Mouse (Mus musculus): Measurements from ENCODE around the gene Hamp2.
"Not testable (repeated sequence)": the region's sequence is repeated elsewhere in the genome, so short reads cannot be mapped to it uniquely, and the experiment has no call there.

Gene Hamp2

GRCm38 (mm10) chr7:30924581-30924980, at the start of gene Hamp2:
Gene Hamp2 (minus strand): TSS chr7:30924681.
- DNase-seq: not testable (repeated sequence)

DNA sequence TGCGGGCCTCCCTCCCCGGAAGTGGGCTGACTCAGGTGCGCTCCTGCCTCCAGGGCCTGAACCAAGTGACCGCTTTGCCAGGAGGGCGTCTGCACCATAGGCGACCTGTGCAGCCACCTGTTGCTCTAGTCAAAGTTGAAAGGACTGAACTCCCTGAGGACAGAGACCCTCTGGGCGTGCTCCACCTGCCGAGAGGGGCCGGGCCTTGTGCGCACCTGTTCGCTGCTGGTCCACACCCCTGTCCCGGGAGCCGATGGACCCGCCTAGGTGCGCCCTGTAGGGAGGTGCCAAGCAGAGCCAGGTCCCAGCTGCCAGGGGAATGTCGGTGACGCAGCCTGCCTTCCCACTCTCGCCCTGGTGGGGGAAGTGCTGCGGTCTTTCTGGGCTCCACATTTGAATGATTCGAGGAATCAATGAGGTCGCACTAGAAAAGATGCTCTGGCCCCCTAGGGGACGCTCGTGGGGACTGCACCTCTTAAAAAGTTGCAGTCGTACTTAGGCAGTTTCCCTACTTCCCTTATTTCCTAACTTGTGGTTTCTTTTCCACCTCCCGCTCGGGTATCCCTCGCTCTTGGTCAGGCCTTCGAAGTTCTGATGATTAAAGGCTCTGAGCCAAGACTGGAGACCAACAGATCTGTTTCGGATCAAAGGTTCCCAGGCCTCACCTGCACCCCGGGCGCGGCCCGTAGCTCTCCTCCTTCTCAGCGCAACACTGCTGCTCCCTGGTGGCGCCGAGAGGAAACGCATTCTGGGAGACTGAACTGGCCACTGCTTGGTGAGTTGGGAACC, 49.2 kb upstream of the Hamp2 start, which contains the start of gene Fam187b:
Gene Fam187b, plus strand, starts transcription at position 290 of the 789 bp plus-strand sequence.
- peak; percentile 93 to 95 for DNase-seq

GRCm38 (mm10) chr7:30973251-30973500, 48.7 kb upstream of the Hamp2 start, which contains the start of gene Lsr:
Gene Lsr (minus strand): TSS chr7:30973464.
- peak in 1 of 2 experiments; percentile 79 for DNase-seq

DNA sequence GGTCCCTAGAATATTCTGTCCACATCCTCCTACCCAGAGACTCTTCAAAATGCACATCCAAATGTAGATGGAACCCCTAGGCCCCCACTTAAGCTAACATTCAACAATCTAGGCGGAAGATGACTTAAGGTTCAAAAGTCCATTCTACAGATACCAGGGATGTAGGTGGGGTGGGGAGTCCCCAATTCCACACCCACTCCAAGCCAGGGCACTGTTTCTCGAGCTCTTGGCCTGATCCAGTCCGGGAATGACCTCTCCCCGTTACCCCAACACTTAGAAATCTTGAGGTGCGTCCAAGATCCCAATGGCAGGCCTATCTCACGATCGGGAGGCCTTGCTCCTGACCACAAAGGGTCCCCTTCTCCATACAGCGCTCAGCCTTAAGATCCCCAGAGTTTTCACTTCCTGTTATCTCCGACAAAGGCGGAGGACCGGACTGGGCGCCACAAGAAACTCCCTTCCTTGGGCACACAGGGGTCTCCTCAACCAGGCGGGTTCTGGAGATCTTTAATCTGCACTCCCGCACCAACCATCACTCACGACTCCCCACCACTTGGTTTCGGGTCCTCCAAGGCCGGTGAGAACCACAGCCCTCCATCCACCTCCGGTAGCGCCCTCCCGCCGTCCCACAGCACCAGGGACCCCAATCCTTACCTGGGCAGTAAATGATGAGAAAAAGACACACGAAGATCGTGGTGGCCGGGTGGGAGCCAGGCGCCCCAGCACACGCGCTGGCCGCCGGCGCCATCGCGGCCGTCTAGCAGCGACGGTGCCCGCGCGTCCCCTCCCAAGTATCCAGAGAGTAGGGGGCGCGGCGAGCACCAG, 48.2 kb upstream of the Hamp2 start:
- DNase-seq: no peak

DNA sequence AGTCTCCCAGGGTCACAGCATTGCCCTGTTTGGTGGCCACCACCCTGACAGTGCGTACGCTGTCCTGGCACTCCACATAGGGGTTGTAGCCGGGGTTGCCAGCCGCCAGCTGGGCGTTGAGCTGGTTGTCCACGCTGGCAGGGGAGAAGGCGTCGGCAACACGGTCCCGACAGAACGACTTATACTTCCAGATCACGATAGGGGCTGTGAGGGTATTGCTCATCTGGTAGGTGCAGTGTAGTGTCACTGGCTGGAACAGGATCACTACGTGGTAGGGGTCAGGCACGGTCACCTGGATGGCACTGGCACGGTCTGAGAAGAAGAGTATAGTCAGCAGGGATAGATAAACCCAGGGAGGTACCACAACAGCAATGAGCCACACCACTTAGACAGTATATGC, 47.4 kb upstream of the Hamp2 start:
- DNase-seq: no peak

GRCm38 (mm10) chr7:30969174-30969573, 44.7 kb upstream of the Hamp2 start:
- DNase-seq: no peak

GRCm38 (mm10) chr7:30968611-30969010, 44.1 kb upstream of the Hamp2 start:
- no peak for DNase-seq

- no peak for DNase-seq
Measured at GRCm38 (mm10) chr7:30966657-30967056, 42.2 kb upstream of the Hamp2 start.

- DNase-seq: no peak
Measured at GRCm38 (mm10) chr7:30965677-30966076, 41.2 kb upstream of the Hamp2 start.

- no peak for DNase-seq
Measured at GRCm38 (mm10) chr7:30964366-30964765, 39.9 kb upstream of the Hamp2 start.

- DNase-seq: no peak
Measured at GRCm38 (mm10) chr7:30962862-30963261, 38.4 kb upstream of the Hamp2 start.

DNA sequence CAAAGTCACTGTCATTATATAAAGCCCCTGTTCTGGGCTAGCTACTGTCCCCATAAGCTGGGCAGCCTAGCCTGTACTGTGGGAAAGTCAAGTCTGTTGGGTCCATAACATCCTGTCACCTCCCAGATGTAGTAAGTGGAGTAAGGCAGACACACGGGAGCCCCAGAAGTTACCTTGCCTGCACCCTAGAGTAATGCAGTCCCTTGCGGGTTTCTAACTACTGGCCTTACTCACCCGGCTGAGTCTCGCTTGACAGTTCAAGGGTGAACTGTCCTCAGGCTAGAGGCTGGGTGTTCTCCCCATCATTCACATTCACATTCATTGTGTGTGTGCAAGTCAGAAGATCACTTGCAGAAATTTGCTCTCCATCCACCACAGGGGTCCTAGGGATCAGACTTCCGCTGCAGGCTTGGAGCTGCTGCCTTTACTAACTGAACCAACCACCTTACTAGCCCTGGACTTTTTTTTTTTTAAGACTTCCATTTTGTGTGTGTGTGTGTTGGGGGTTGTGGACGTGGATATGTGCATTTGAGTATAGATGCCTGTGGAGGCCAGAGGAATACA, 35.4 kb upstream of the Hamp2 start:
- DNase-seq: no peak

- no peak for DNase-seq
Measured at GRCm38 (mm10) chr7:30958866-30959487, 34.5 kb upstream of the Hamp2 start.

GRCm38 (mm10) chr7:30958109-30958865, 33.8 kb upstream of the Hamp2 start:
- DNase-seq: no peak

GRCm38 (mm10) chr7:30957367-30957783, 32.9 kb upstream of the Hamp2 start:
- peak; percentile 92 to 95 for DNase-seq

- peak; percentile 83 to 91 for DNase-seq
Measured at GRCm38 (mm10) chr7:30956756-30957366, 32.4 kb upstream of the Hamp2 start, which contains the start of gene Usf2. Gene Usf2 (minus strand): TSS chr7:30956803.

DNA sequence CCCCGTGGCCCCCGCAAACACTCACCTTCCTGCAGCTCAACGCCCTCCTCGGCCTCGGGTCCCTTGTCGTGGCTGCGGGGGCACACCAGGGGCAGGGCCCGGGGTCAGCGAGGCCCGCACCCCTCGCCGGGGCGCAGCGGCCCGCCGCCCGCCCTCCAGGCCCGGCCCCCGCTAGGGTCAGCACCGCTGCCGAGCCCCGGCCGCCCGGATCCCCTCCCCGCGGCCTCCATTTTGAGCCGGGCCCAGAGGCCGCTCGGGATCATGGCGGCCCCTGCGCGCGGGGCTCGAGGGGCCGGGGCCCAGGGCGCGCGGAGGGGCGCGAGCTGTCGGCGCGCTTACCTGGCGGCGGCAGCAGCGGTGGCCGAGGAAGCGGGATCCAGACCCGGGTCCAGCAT, 31.9 kb upstream of the Hamp2 start:
- DNase-seq: peak; percentile 56 to 79

GRCm38 (mm10) chr7:30955584-30956356, 31.3 kb upstream of the Hamp2 start:
- peak; percentile 95 to 96 for DNase-seq

GRCm38 (mm10) chr7:30954971-30955520, 30.6 kb upstream of the Hamp2 start:
- DNase-seq: no peak

- no peak for DNase-seq
Measured at GRCm38 (mm10) chr7:30954036-30954435, 29.6 kb upstream of the Hamp2 start.

DNA sequence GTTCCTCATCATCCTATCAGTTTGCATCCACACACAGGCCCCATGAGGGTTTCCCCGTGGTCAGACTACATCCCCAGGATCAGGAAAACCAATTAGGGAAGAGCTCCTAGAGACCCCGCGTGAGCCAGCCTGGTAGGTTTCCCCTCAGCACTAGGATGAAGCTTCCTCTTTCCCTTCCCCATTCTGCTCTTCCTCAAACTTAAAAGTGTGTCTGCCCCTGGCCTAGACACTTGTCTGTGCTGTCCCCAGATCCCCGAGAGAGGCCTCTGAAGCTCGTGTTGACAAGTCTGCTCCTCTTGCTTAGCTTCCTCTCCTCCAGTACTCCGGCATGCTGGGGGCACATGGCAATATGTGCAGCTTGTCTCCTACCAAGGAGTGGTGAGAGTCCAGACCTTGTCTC, 29.0 kb upstream of the Hamp2 start:
- DNase-seq: no peak

Measured in kidney, postnatal 4 days (tissue).